Mouse (Mus musculus) midbrain, embryonic 10.5 days (tissue): ENCODE measurements around the gene 4931422A03Rik. TPM values are rescaled to one million over a fixed set of nuclear protein-coding genes. Genes with fewer than 3 reads are reported as not detected.

ENCODE experiments used
- DNase-seq: peaks from one replicate; pipeline ENCODE4 v3.0.0-alpha.2; 2017; ENCODE audit warnings: low spot score
- H3K27ac ChIP-seq: fragments of 300-500 bp; sonication (generic); replicated peaks from 2 replicates; pipeline ENCODE4 v1.5.1; 2016; ENCODE audit warnings: mild to moderate bottlenecking
- H3K27me3 ChIP-seq: fragments of 300-500 bp; sonication (generic); 2 replicates; pipeline ENCODE4 v1.6.1; 2016; ENCODE audit warnings: low read depth, mild to moderate bottlenecking; ENCODE audit not compliant: poor library complexity, severe bottlenecking
- H3K36me3 ChIP-seq: fragments of 300-500 bp; sonication (generic); 2 replicates; pipeline ENCODE4 v1.6.1; 2016; ENCODE audit warnings: mild to moderate bottlenecking, moderate library complexity
- H3K4me1 ChIP-seq: fragments of 300-500 bp; sonication (generic); 2 replicates; pipeline ENCODE4 v1.6.1; 2016
- H3K4me3 ChIP-seq: fragments of 300-500 bp; sonication (generic); 2 replicates; pipeline ENCODE4 v1.5.1; 2016; ENCODE audit warnings: mild to moderate bottlenecking, moderate library complexity
- H3K9me3 ChIP-seq: fragments of 300-500 bp; sonication (generic); replicated peaks from 2 replicates; pipeline ENCODE4 v1.6.1; 2016; ENCODE audit warnings: mild to moderate bottlenecking
- WGBS: fragments of 180-500 bp; shearing (Covaris S2); methylation state at CpG from one replicate; pipeline ENCODE4 v1.1.7; 2016; 5-methylcytosine and 5-hydroxymethylcytosine counted together
- polyA plus RNA-seq: library from polyadenylated mRNA; unstranded; fragments of >200 nt; fragmentation: Nextera tagmentation; extraction: Ambion mirVana; gene quantifications from 2 replicates; pipeline ENCODE4 v1.2.1, GENCODE M21; 2016

Gene 4931422A03Rik
- polyA plus RNA-seq, 1 experiment from 2014 or later = 1.1 TPM

DNA sequence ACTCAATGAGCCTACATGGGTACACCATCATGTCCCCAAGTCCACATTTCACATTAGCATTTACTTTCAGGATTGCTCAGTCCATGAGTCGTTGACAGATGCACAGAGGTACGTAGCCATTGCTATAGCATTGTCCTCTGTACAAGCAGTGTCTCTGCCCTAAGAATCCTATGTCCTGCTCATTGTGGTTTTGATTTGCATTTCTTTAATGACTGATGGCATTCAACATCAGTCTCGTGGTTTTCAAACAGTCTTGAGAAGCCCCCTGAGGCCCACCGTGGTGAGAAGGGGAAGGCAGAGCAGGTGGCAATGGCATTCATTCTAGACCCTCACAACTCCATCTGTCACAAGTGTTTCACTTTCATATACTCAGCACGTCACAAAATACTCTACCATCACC is 110.8 kb downstream of the 4931422A03Rik start:
- WGBS = 89% methylated on average over 5 of the region's 5 CpGs
- no peaks in the 10 kb centered on the region for H3K36me3 ChIP-seq
- no peaks in the 10 kb centered on the region for H3K4me1 ChIP-seq
- no peak overlapping the region for H3K4me3 ChIP-seq
- no peaks in the 10 kb centered on the region for H3K27me3 ChIP-seq
- no peak for DNase-seq
- no peak overlapping the region for H3K27ac ChIP-seq
- no peaks in the 10 kb centered on the region for H3K9me3 ChIP-seq

Other genes with a start within 250 kb of the 4931422A03Rik start
- gene Caprin1, start 230.7 kb downstream of the 4931422A03Rik start, polyA plus RNA-seq = 508 and 536 TPM in 2 replicates
- gene Lmo2, start 70.4 kb downstream of the 4931422A03Rik start, polyA plus RNA-seq = 18.7 and 19.3 TPM in 2 replicates
- 47.4 and 49.9 TPM in 2 replicates for gene Fbxo3, start 640 bp downstream of the 4931422A03Rik start, polyA plus RNA-seq
- 0.06 TPM in 1 of 2 replicates, not detected in the other for gene Gm10912, start 37.5 kb upstream of the 4931422A03Rik start, polyA plus RNA-seq
- not detected in 2 replicates for gene Gm10799, start 40.2 kb upstream of the 4931422A03Rik start, polyA plus RNA-seq
- 3.6 and 5.4 TPM in 2 replicates for gene Cd59b, start 41.5 kb upstream of the 4931422A03Rik start, polyA plus RNA-seq
- 25.5 and 26.5 TPM in 2 replicates for gene Cd59a, start 67.4 kb upstream of the 4931422A03Rik start, polyA plus RNA-seq
- 0.25 TPM in 1 of 2 replicates, not detected in the other for gene A930018P22Rik, start 94.4 kb upstream of the 4931422A03Rik start, polyA plus RNA-seq